Mouse (Mus musculus): ENCODE data around the gene Rela.

DNA sequence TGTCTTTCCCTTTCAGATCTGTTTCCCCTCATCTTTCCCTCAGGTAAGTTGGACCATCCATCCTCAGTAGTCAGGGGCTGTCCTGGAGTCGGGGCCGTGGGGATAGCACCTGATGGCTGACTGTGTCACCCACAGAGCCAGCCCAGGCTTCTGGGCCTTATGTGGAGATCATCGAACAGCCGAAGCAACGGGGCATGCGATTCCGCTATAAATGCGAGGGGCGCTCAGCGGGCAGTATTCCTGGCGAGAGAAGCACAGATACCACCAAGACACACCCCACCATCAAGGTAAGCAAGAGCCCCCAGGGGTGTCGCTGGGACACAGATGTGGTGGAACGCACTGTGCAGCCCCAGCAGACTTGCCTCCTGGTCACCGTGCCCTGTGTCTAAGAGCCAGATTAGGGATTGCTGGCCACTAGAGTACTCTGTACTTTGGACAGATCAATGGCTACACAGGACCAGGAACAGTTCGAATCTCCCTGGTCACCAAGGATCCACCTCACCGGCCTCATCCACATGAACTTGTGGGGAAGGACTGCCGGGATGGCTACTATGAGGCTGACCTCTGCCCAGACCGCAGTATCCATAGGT, 1.2 kb downstream of the Rela start:
- no peak for TF ChIP-seq CTCF (IDR thresholded peaks at IDR 0.05)
- no peak for TF ChIP-seq EP300 (IDR thresholded peaks at IDR 0.05)

All from lung, postnatal 0 days (tissue).